16 mouse cellular contexts compared by ENCODE assay signal in the genomic region with DNA sequence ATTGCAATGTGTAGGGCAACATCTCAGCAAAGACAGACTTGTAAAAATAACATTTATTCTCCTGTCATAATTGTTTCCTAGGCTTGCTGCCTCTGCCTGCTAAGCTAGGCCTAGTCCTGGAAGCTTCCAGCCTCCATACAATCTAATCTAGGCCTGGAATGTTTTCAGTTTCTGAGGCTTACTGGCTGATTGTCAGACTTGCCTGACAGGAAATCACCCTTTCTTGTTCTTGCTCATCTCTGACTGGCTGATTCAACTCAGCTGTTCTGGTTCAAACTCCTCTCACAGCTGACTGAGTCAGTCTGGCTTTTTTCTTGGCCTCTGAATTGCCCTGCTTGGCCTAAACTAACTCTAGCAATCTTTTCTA. TPM values are rescaled to one million over a fixed set of nuclear protein-coding genes. Genes with fewer than 3 reads are reported as not detected.
DNase-seq lines count a peak whose midpoint lies in the region; ATAC-seq and TF ChIP-seq lines count a peak whose summit lies in the region.
"Had no signal": no experiment of that assay in that cellular context is flagged by ENCODE, and none has a peak within 500 bp of the region (broad histone marks: within the 10 kb centered on the region; RNA-seq: fewer than 3 reads in every experiment).

No protein-coding gene starts in this region.

- ATAC-seq in CD4-positive, CD25-positive, alpha-beta regulatory T cell, adult 4 months = no peak
- no peak for ATAC-seq in heart, embryonic 16.5 days (replicated peaks; ENCODE audit: extremely low read depth, insufficient read depth, low FRiP score)
- no peak for ATAC-seq in liver, embryonic 13.5 days (ENCODE audit: low read depth)
- ATAC-seq in forebrain, embryonic 16.5 days = no peak
- ATAC-seq: intestine, postnatal 0 days; lung, postnatal 0 days had no signal

- no peaks in the 10 kb centered on the region for H3K9me3 ChIP-seq in heart, embryonic 16.5 days (replicated peaks; ENCODE audit: control insufficient read depth, low read length)
- H3K9me3 ChIP-seq in ES-Bruce4 (replicated peaks; ENCODE audit: control insufficient read depth, insufficient read depth, low read length, poor library complexity, severe bottlenecking) = no peaks in the 10 kb centered on the region
- no peaks in the 10 kb centered on the region for H3K9me3 ChIP-seq in liver, embryonic 13.5 days (replicated peaks)
- no peaks in the 10 kb centered on the region for H3K9me3 ChIP-seq in forebrain, embryonic 16.5 days (ENCODE audit: control insufficient read depth, low read length)
- H3K9me3 ChIP-seq: limb, embryonic 15.5 days had no signal

- H3K27me3 ChIP-seq in heart, embryonic 16.5 days (ENCODE audit: control insufficient read depth, insufficient read depth, low read length) = no peaks in the 10 kb centered on the region
- H3K27me3 ChIP-seq in ES-Bruce4 (ENCODE audit: control insufficient read depth, insufficient read depth, low read length, poor library complexity, severe bottlenecking) = no peaks in the 10 kb centered on the region; the same call in 1 of the 2 replicates
- H3K27me3 ChIP-seq in liver, embryonic 13.5 days = peaks cover 15% of the 10 kb centered on the region
- H3K27me3 ChIP-seq in forebrain, embryonic 16.5 days (replicated peaks; ENCODE audit: control insufficient read depth, insufficient read depth, low read length) = peaks cover 13% of the 10 kb centered on the region; the same call in 1 of the 2 replicates

- no peak for TF ChIP-seq EP300 in ES-Bruce4 (IDR thresholded peaks at IDR 0.05; ENCODE audit: insufficient read depth, low read depth, low read length)

- no peak overlapping the region for H3K9ac ChIP-seq in heart, embryonic 16.5 days (ENCODE audit: low read length)
- H3K9ac ChIP-seq in ES-Bruce4 (ENCODE audit: low read depth, poor library complexity, severe bottlenecking) = no peak overlapping the region
- no peak overlapping the region for H3K9ac ChIP-seq in liver, embryonic 13.5 days
- no peak overlapping the region for H3K9ac ChIP-seq in forebrain, embryonic 16.5 days (replicated peaks; ENCODE audit: low read depth, low read length)
- H3K9ac ChIP-seq: limb, embryonic 15.5 days had no signal

- TF ChIP-seq CTCF in ES-Bruce4 (IDR thresholded peaks at IDR 0.05; ENCODE audit: low read depth, low read length) = no peak

- H3K4me1 ChIP-seq in heart, embryonic 16.5 days (ENCODE audit: control insufficient read depth, insufficient read depth, low read length) = peaks cover 11% of the 10 kb centered on the region
- peaks cover 2% of the 10 kb centered on the region for H3K4me1 ChIP-seq in ES-Bruce4 (ENCODE audit: control insufficient read depth, insufficient read depth, low read length)
- H3K4me1 ChIP-seq in liver, embryonic 13.5 days (replicated peaks) = peaks cover 59% of the 10 kb centered on the region
- peaks cover 23% of the 10 kb centered on the region for H3K4me1 ChIP-seq in forebrain, embryonic 16.5 days (replicated peaks; ENCODE audit: control insufficient read depth, insufficient read depth, low read length)

- peak; percentile 34 for DNase-seq in CD4-positive, CD25-positive, alpha-beta regulatory T cell, adult 2 months (ENCODE audit: low read depth, low spot score)
- no peak for DNase-seq in heart, adult 11 months
- DNase-seq in liver, embryonic 13.5 days = no peak
- no peak for DNase-seq in layer of hippocampus, adult 18-20 months (ENCODE audit: low spot score in 2 of 2)
- DNase-seq: adrenal gland, postnatal 14 days; cerebellum, adult 9-11 months; gastrocnemius, postnatal 10 days; kidney, postnatal 14 days; thymus, postnatal 25 days had no signal

- no peak for TF ChIP-seq POLR2A in ES-Bruce4 (IDR thresholded peaks at IDR 0.05; ENCODE audit: insufficient read depth, low read length)

- no peak overlapping the region for H3K4me2 ChIP-seq in heart, embryonic 16.5 days (ENCODE audit: low read depth, low read length)
- H3K4me2 ChIP-seq in liver, embryonic 13.5 days = no peak overlapping the region
- H3K4me2 ChIP-seq in forebrain, embryonic 16.5 days (ENCODE audit: low read length) = no peak overlapping the region
- H3K4me2 ChIP-seq: limb, embryonic 15.5 days had no signal

- H3K27ac ChIP-seq in heart, embryonic 16.5 days (ENCODE audit: low read length) = peak overlapping the region; percentile 44; the same call in 1 of the 2 replicates
- peak overlapping the region; percentile 25; the same call in 1 of the 2 replicates for H3K27ac ChIP-seq in ES-Bruce4 (ENCODE audit: insufficient read depth, low read length)
- peak overlapping the region; percentile 4; the same call in 1 of the 2 replicates for H3K27ac ChIP-seq in liver, embryonic 13.5 days
- H3K27ac ChIP-seq in forebrain, embryonic 16.5 days (ENCODE audit: low read length) = no peak overlapping the region
- H3K27ac ChIP-seq: limb, embryonic 15.5 days had no signal

- no peak overlapping the region for H3K4me3 ChIP-seq in heart, embryonic 16.5 days (ENCODE audit: low read length)
- H3K4me3 ChIP-seq in ES-Bruce4 (ENCODE audit: low read depth, low read length) = no peak overlapping the region
- no peak overlapping the region for H3K4me3 ChIP-seq in liver, embryonic 13.5 days (replicated peaks)
- no peak overlapping the region for H3K4me3 ChIP-seq in forebrain, embryonic 16.5 days (replicated peaks; ENCODE audit: low read length)
- H3K4me3 ChIP-seq: limb, embryonic 15.5 days had no signal

- H3K36me3 ChIP-seq in heart, embryonic 16.5 days (ENCODE audit: control insufficient read depth, insufficient read depth) = no peaks in the 10 kb centered on the region
- peaks cover 2% of the 10 kb centered on the region; the same call in 1 of the 2 replicates for H3K36me3 ChIP-seq in ES-Bruce4 (ENCODE audit: control insufficient read depth, insufficient read depth, low read length, poor library complexity, severe bottlenecking)
- peaks cover 4% of the 10 kb centered on the region; the same call in 1 of the 2 replicates for H3K36me3 ChIP-seq in liver, embryonic 13.5 days
- H3K36me3 ChIP-seq in forebrain, embryonic 16.5 days (ENCODE audit: control insufficient read depth, insufficient read depth) = no peaks in the 10 kb centered on the region
- H3K36me3 ChIP-seq: limb, embryonic 15.5 days had no signal

RNA-seq across cellular contexts. Expression of a gene that starts 3.1 kb away (rescaled TPM):
- 1 to 10 TPM; 2.0 to 3.7 TPM for polyA plus RNA-seq in CD4-positive, CD25-positive, alpha-beta regulatory T cell, adult 4 months (2017; shearing (Covaris generic))
- polyA plus RNA-seq in heart, embryonic 16.5 days (2015; fragmentation: Nextera tagmentation; extraction: Ambion mirVana) = 4.2 and 4.3 TPM in 2 replicates
- polyA plus RNA-seq in ES-Bruce4 (2011; ENCODE audit: insufficient read depth, insufficient read length, low read depth, missing spikeins) = 29.6 and 32.2 TPM in 2 replicates
- 1.7 and 2.4 TPM in 2 replicates for polyA plus RNA-seq in liver, embryonic 13.5 days (2015; fragmentation: Nextera tagmentation; extraction: Ambion mirVana)
- 7.2 and 7.6 TPM in 2 replicates for polyA plus RNA-seq in forebrain, embryonic 16.5 days (2015; fragmentation: Nextera tagmentation; extraction: Ambion mirVana)
- total RNA-seq in layer of hippocampus, adult 18-20 months (2021) = 10 to 100 TPM; 58.1 to 62.3 TPM

RNA-seq across cellular contexts. Expression of a gene that starts 5.6 kb away (rescaled TPM):
- polyA plus RNA-seq in CD4-positive, CD25-positive, alpha-beta regulatory T cell, adult 4 months (2017; shearing (Covaris generic)) = 1 to 10 TPM in 1 of 2 experiments, under 1 TPM in 1; 0.77 to 2.1 TPM
- 0.89 and 0.98 TPM in 2 replicates for polyA plus RNA-seq in heart, embryonic 16.5 days (2015; fragmentation: Nextera tagmentation; extraction: Ambion mirVana)
- 8.1 and 8.7 TPM in 2 replicates for polyA plus RNA-seq in ES-Bruce4 (2011; ENCODE audit: insufficient read depth, insufficient read length, low read depth, missing spikeins)
- polyA plus RNA-seq in liver, embryonic 13.5 days (2015; fragmentation: Nextera tagmentation; extraction: Ambion mirVana) = 0.06 and 0.09 TPM in 2 replicates
- polyA plus RNA-seq in forebrain, embryonic 16.5 days (2015; fragmentation: Nextera tagmentation; extraction: Ambion mirVana) = 1.4 and 2.0 TPM in 2 replicates
- 1 to 10 TPM; 1.9 to 2.4 TPM for total RNA-seq in layer of hippocampus, adult 18-20 months (2021)

RNA-seq across cellular contexts. Expression of a gene that starts 6.2 kb away (rescaled TPM):
- 1 to 10 TPM in 1 of 2 experiments, under 1 TPM in 1; 0.92 to 4.1 TPM for polyA plus RNA-seq in CD4-positive, CD25-positive, alpha-beta regulatory T cell, adult 4 months (2017; shearing (Covaris generic))
- 0.55 and 0.66 TPM in 2 replicates for polyA plus RNA-seq in heart, embryonic 16.5 days (2015; fragmentation: Nextera tagmentation; extraction: Ambion mirVana)
- 88.5 and 95.4 TPM in 2 replicates for polyA plus RNA-seq in ES-Bruce4 (2011; ENCODE audit: insufficient read depth, insufficient read length, low read depth, missing spikeins)
- polyA plus RNA-seq in liver, embryonic 13.5 days (2015; fragmentation: Nextera tagmentation; extraction: Ambion mirVana) = 1.2 and 1.7 TPM in 2 replicates
- polyA plus RNA-seq in forebrain, embryonic 16.5 days (2015; fragmentation: Nextera tagmentation; extraction: Ambion mirVana) = 2.8 and 3.9 TPM in 2 replicates
- 1 to 10 TPM in 1 of 2 experiments, under 1 TPM in 1; 0.38 to 1.1 TPM for total RNA-seq in layer of hippocampus, adult 18-20 months (2021)

RNA-seq across cellular contexts. Expression of a gene that starts 20.2 kb away (rescaled TPM):
- 1,000 to 10,000 TPM; 1,099 to 1,661 TPM for polyA plus RNA-seq in CD4-positive, CD25-positive, alpha-beta regulatory T cell, adult 4 months (2017; shearing (Covaris generic))
- 382 and 390 TPM in 2 replicates for polyA plus RNA-seq in heart, embryonic 16.5 days (2015; fragmentation: Nextera tagmentation; extraction: Ambion mirVana)
- polyA plus RNA-seq in ES-Bruce4 (2011; ENCODE audit: insufficient read depth, insufficient read length, low read depth, missing spikeins) = 2,044 and 2,161 TPM in 2 replicates
- 688 and 710 TPM in 2 replicates for polyA plus RNA-seq in liver, embryonic 13.5 days (2015; fragmentation: Nextera tagmentation; extraction: Ambion mirVana)
- polyA plus RNA-seq in forebrain, embryonic 16.5 days (2015; fragmentation: Nextera tagmentation; extraction: Ambion mirVana) = 451 and 473 TPM in 2 replicates
- 100 to 1,000 TPM; 237 to 246 TPM for total RNA-seq in layer of hippocampus, adult 18-20 months (2021)

RNA-seq across cellular contexts. Expression of a gene that starts 51.2 kb away (rescaled TPM):
- polyA plus RNA-seq in CD4-positive, CD25-positive, alpha-beta regulatory T cell, adult 4 months (2017; shearing (Covaris generic)) = 100 to 1,000 TPM; 189 to 229 TPM
- polyA plus RNA-seq in heart, embryonic 16.5 days (2015; fragmentation: Nextera tagmentation; extraction: Ambion mirVana) = 11.6 and 14.5 TPM in 2 replicates
- 18.5 and 20.1 TPM in 2 replicates for polyA plus RNA-seq in ES-Bruce4 (2011; ENCODE audit: insufficient read depth, insufficient read length, low read depth, missing spikeins)
- 17.0 and 19.8 TPM in 2 replicates for polyA plus RNA-seq in liver, embryonic 13.5 days (2015; fragmentation: Nextera tagmentation; extraction: Ambion mirVana)
- 1.6 TPM in 2 replicates for polyA plus RNA-seq in forebrain, embryonic 16.5 days (2015; fragmentation: Nextera tagmentation; extraction: Ambion mirVana)
- 1 to 10 TPM; 5.6 to 5.8 TPM for total RNA-seq in layer of hippocampus, adult 18-20 months (2021)

Comparison
In these comparisons a context has a peak if more than half of its experiments do, and no peak if none do; other contexts are left out.
1. RNA of a gene that starts 6.2 kb away (polyA plus RNA-seq): 88.5 to 95.4 TPM in ES-Bruce4; 0.92 to 4.1 TPM in CD4-positive, CD25-positive, alpha-beta regulatory T cell, adult 4 months, 2.8 to 3.9 TPM in forebrain, embryonic 16.5 days, 1.2 to 1.7 TPM in liver, embryonic 13.5 days and 0.55 to 0.66 TPM in heart, embryonic 16.5 days; every median in the first group is over 10 times any median in the second.